Mouse (Mus musculus): ENCODE measurements around the gene Olfr1370. TPM values are rescaled to one million over a fixed set of nuclear protein-coding genes. Genes with fewer than 3 reads are reported as not detected.

Gene Olfr1370
- polyA plus RNA-seq, 1 experiment from 2014 or later = not detected

GRCm38 (mm10) chr13:21035981-21036380, 38.8 kb downstream of the Olfr1370 start:
- Histone ChIP-seq H3K4me3 (ENCODE audit: low read length) (no peak overlapping the region), H3K9ac (ENCODE audit: low read depth, low read length) (no peak overlapping the region), H3K4me1 (ENCODE audit: control insufficient read depth, insufficient read depth, low read length) (no peaks in the 10 kb centered on the region), H3K4me2 (replicated peaks; ENCODE audit: low read depth, low read length) (no peak overlapping the region), H3K9me3 (ENCODE audit: control insufficient read depth, low read length) (no peaks in the 10 kb centered on the region), H3K36me3 (ENCODE audit: control insufficient read depth, insufficient read depth, low read length) (no peaks in the 10 kb centered on the region), H3K27me3 (ENCODE audit: control insufficient read depth, insufficient read depth, low read length) (no peaks in the 10 kb centered on the region), H3K27ac (ENCODE audit: low read depth, low read length) (no peak overlapping the region)
- ATAC-seq (ENCODE audit: low FRiP score, low TSS enrichment) = no peak

- H3K27ac ChIP-seq (ENCODE audit: low read depth, low read length) = no peak overlapping the region
- ATAC-seq (ENCODE audit: low FRiP score, low TSS enrichment) = no peak
- H3K4me2 ChIP-seq (replicated peaks; ENCODE audit: low read depth, low read length) = no peak overlapping the region
- no peaks in the 10 kb centered on the region for H3K27me3 ChIP-seq (ENCODE audit: control insufficient read depth, insufficient read depth, low read length)
- no peak overlapping the region for H3K9ac ChIP-seq (ENCODE audit: low read depth, low read length)
- no peaks in the 10 kb centered on the region for H3K4me1 ChIP-seq (ENCODE audit: control insufficient read depth, insufficient read depth, low read length)
- H3K9me3 ChIP-seq (ENCODE audit: control insufficient read depth, low read length) = no peaks in the 10 kb centered on the region
- no peak overlapping the region for H3K4me3 ChIP-seq (ENCODE audit: low read length)
- WGBS = 87% methylated on average over 3 of the region's 3 CpGs
- no peaks in the 10 kb centered on the region for H3K36me3 ChIP-seq (ENCODE audit: control insufficient read depth, insufficient read depth, low read length)
Observed at GRCm38 (mm10) chr13:21035011-21035410, 39.7 kb downstream of the Olfr1370 start.

GRCm38 (mm10) chr13:21033176-21033575, 41.6 kb downstream of the Olfr1370 start:
- no peaks in the 10 kb centered on the region for H3K36me3 ChIP-seq (ENCODE audit: control insufficient read depth, insufficient read depth, low read length)
- no peak for ATAC-seq (ENCODE audit: low FRiP score, low TSS enrichment)
- 74% methylated on average over 3 of the region's 3 CpGs for WGBS
- H3K9me3 ChIP-seq (ENCODE audit: control insufficient read depth, low read length) = no peaks in the 10 kb centered on the region
- no peaks in the 10 kb centered on the region for H3K27me3 ChIP-seq (ENCODE audit: control insufficient read depth, insufficient read depth, low read length)
- no peak overlapping the region for H3K4me3 ChIP-seq (ENCODE audit: low read length)
- H3K4me2 ChIP-seq (replicated peaks; ENCODE audit: low read depth, low read length) = no peak overlapping the region
- no peak overlapping the region for H3K9ac ChIP-seq (ENCODE audit: low read depth, low read length)
- no peak overlapping the region for H3K27ac ChIP-seq (ENCODE audit: low read depth, low read length)
- H3K4me1 ChIP-seq (ENCODE audit: control insufficient read depth, insufficient read depth, low read length) = no peaks in the 10 kb centered on the region

- H3K4me3 ChIP-seq (ENCODE audit: low read length) = no peak overlapping the region
- ATAC-seq (ENCODE audit: low FRiP score, low TSS enrichment) = no peak
- H3K4me1 ChIP-seq (ENCODE audit: control insufficient read depth, insufficient read depth, low read length) = no peaks in the 10 kb centered on the region
- no peaks in the 10 kb centered on the region for H3K27me3 ChIP-seq (ENCODE audit: control insufficient read depth, insufficient read depth, low read length)
- no peak overlapping the region for H3K27ac ChIP-seq (ENCODE audit: low read depth, low read length)
- no peak overlapping the region for H3K9ac ChIP-seq (ENCODE audit: low read depth, low read length)
- 86% methylated on average over 5 of the region's 5 CpGs for WGBS
- no peaks in the 10 kb centered on the region for H3K36me3 ChIP-seq (ENCODE audit: control insufficient read depth, insufficient read depth, low read length)
- H3K4me2 ChIP-seq (replicated peaks; ENCODE audit: low read depth, low read length) = no peak overlapping the region
- H3K9me3 ChIP-seq (ENCODE audit: control insufficient read depth, low read length) = no peaks in the 10 kb centered on the region
Observed at GRCm38 (mm10) chr13:21024831-21025230, 49.9 kb downstream of the Olfr1370 start.

Other genes with a start within 250 kb of the Olfr1370 start
- 0.06 TPM in 1 of 2 replicates, not detected in the other for gene Olfr1369-ps1, start 36.5 kb upstream of the Olfr1370 start, polyA plus RNA-seq (2014; fragmentation: Nextera tagmentation; extraction: Ambion mirVana)
- gene Olfr263, start 54.7 kb upstream of the Olfr1370 start, polyA plus RNA-seq (2014; fragmentation: Nextera tagmentation; extraction: Ambion mirVana) = not detected in 2 replicates
- not detected in 2 replicates for gene Olfr1368, start 70.9 kb upstream of the Olfr1370 start, polyA plus RNA-seq (2014; fragmentation: Nextera tagmentation; extraction: Ambion mirVana)
- gene Trim27, start 104.5 kb upstream of the Olfr1370 start, polyA plus RNA-seq (2014; fragmentation: Nextera tagmentation; extraction: Ambion mirVana) = 145 and 164 TPM in 2 replicates
- gene Gpx5, start 217.8 kb upstream of the Olfr1370 start, polyA plus RNA-seq (2014; fragmentation: Nextera tagmentation; extraction: Ambion mirVana) = not detected in 2 replicates
- gene Gpx6, start 237.2 kb upstream of the Olfr1370 start, polyA plus RNA-seq (2014; fragmentation: Nextera tagmentation; extraction: Ambion mirVana) = 3.4 and 3.9 TPM in 2 replicates

All from kidney, embryonic 14.5 days (tissue).